Mouse (Mus musculus) heart, postnatal 0 days (tissue): ENCODE measurements around the gene Slc2a3. TPM values are rescaled to one million over a fixed set of nuclear protein-coding genes. Genes with fewer than 3 reads are reported as not detected.
A peak's percentile ranks its signal among the peaks of the same experiment; 100 is the strongest.

ENCODE experiments used
- ATAC-seq: fragments of 200-750 bp; cut with Nextera tagmentation; 2 replicates; pipeline ENCODE4 v1.8.0; 2017; ENCODE audit warnings: low read depth, moderate number of reproducible peaks, moderate library complexity; ENCODE audit not compliant: insufficient read depth
- DNase-seq: peaks from one replicate; pipeline ENCODE4 v3.0.0-alpha.2; 2016; ENCODE audit warnings: low spot score
- H3K27ac ChIP-seq: fragments of 300-500 bp; sonication (generic); 2 replicates; pipeline ENCODE4 v1.5.1; 2014; ENCODE audit warnings: low read depth, mild to moderate bottlenecking
- H3K27me3 ChIP-seq: fragments of 300-500 bp; sonication (generic); 2 replicates; pipeline ENCODE4 v1.6.1; 2014; ENCODE audit warnings: low read length, mixed read lengths; ENCODE audit not compliant: control insufficient read depth, insufficient read depth
- H3K36me3 ChIP-seq: fragments of 300-500 bp; sonication (generic); replicated peaks from 2 replicates; pipeline ENCODE4 v1.6.1; 2014; ENCODE audit warnings: low read length, mixed read lengths; ENCODE audit not compliant: control insufficient read depth, insufficient read depth
- H3K4me1 ChIP-seq: fragments of 300-500 bp; sonication (generic); 2 replicates; pipeline ENCODE4 v1.6.1; 2014; ENCODE audit warnings: antibody characterized with exemption; ENCODE audit not compliant: control insufficient read depth, insufficient read depth
- H3K4me2 ChIP-seq: fragments of 300-500 bp; sonication (generic); 2 replicates; pipeline ENCODE4 v1.6.1; 2014; ENCODE audit warnings: low read depth, mild to moderate bottlenecking, low read length, moderate library complexity
- H3K4me3 ChIP-seq: fragments of 300-500 bp; sonication (generic); 2 replicates; pipeline ENCODE4 v1.5.1; 2014; ENCODE audit warnings: low read depth, low read length
- H3K9ac ChIP-seq: fragments of 300-500 bp; sonication (generic); replicated peaks from 2 replicates; pipeline ENCODE4 v1.6.1; 2014; ENCODE audit warnings: low read depth, low read length, mixed read lengths
- H3K9me3 ChIP-seq: fragments of 300-500 bp; sonication (generic); replicated peaks from 2 replicates; pipeline ENCODE4 v1.6.1; 2016; ENCODE audit warnings: low read length; ENCODE audit not compliant: control insufficient read depth
- CTCF ChIP-seq: IDR thresholded peaks from 2 replicates; pipeline ENCODE4 v1.5.1; 2016; ENCODE audit warnings: antibody characterized with exemption, control low read depth, low read depth
- EP300 ChIP-seq: IDR thresholded peaks from 2 replicates; pipeline ENCODE4 v1.6.1; 2016; ENCODE audit warnings: antibody characterized with exemption, low read depth
- WGBS: fragments of 180-500 bp; shearing (Covaris S2); extraction: QIAGEN DNeasy Blood & Tissue Kit; methylation state at CpG from one replicate; pipeline ENCODE4 v1.1.7; 2014; 5-methylcytosine and 5-hydroxymethylcytosine counted together
- polyA plus RNA-seq: library from polyadenylated mRNA; unstranded; fragments of >200 nt; fragmentation: Nextera tagmentation; extraction: Ambion mirVana; gene quantifications from 2 replicates; pipeline ENCODE4 v1.2.1, GENCODE M21; 2015
- total RNA-seq: library from RNA; depleted of rRNA; stranded (reverse); fragments of >200 nt; gene quantifications from 2 replicates; pipeline ENCODE4 v1.2.3, GENCODE M21; 2014; ENCODE audit warnings: low replicate concordance

Slc2a3 gene
- total and polyA plus RNA-seq, 2 experiments from 2014 or later = 1.7 to 21.6 TPM

- H3K27me3 ChIP-seq = peaks cover 16% of the 10 kb centered on the region; the same call in 1 of the 2 replicates
- no peak overlapping the region for H3K4me3 ChIP-seq
- TF ChIP-seq CTCF (no peak), EP300 (no peak)
- H3K4me2 ChIP-seq = no peak overlapping the region
- H3K9me3 ChIP-seq = no peaks in the 10 kb centered on the region
- no peaks in the 10 kb centered on the region for H3K36me3 ChIP-seq
- ATAC-seq = no peak
- no peak overlapping the region for H3K27ac ChIP-seq
- peaks cover 11% of the 10 kb centered on the region for H3K4me1 ChIP-seq
- DNase-seq = no peak
- H3K9ac ChIP-seq = no peak overlapping the region
Measured at GRCm38 (mm10) chr6:122761901-122762300, 39.5 kb downstream of the Slc2a3 start.

GRCm38 (mm10) chr6:122761011-122761599, 40.3 kb downstream of the Slc2a3 start:
- H3K4me2 ChIP-seq = peak overlapping the region; percentile 56
- peak overlapping the region; percentile 49 for H3K4me3 ChIP-seq
- DNase-seq = peak; percentile 36
- TF ChIP-seq CTCF = no peak
- no peak for TF ChIP-seq EP300
- no peaks in the 10 kb centered on the region for H3K36me3 ChIP-seq
- whole genome bisulfite sequencing = 2% methylated on average over 11 of the region's 11 CpGs
- no peak overlapping the region for H3K9ac ChIP-seq
- peaks cover 11% of the 10 kb centered on the region for H3K4me1 ChIP-seq
- H3K27me3 ChIP-seq = peaks cover 16% of the 10 kb centered on the region; the same call in 1 of the 2 replicates
- no peak for ATAC-seq
- no peak overlapping the region for H3K27ac ChIP-seq
- no peaks in the 10 kb centered on the region for H3K9me3 ChIP-seq

GRCm38 (mm10) chr6:122758732-122759131, 42.7 kb downstream of the Slc2a3 start:
- 55% methylated on average over 5 of the region's 5 CpGs for WGBS
- Histone ChIP-seq H3K4me1 (peaks cover 7% of the 10 kb centered on the region; the same call in 1 of the 2 replicates), H3K27ac (no peak overlapping the region), H3K4me3 (no peak overlapping the region), H3K36me3 (no peaks in the 10 kb centered on the region), H3K27me3 (0 out of 2 replicates have a peak, but pooled peaks cover 3% of the 10 kb centered on the region), H3K9me3 (no peaks in the 10 kb centered on the region), H3K9ac (no peak overlapping the region), H3K4me2 (no peak overlapping the region)
- ATAC-seq = no peak
- TF ChIP-seq CTCF (no peak), EP300 (no peak)
- DNase-seq = no peak

- H3K9me3 ChIP-seq = no peaks in the 10 kb centered on the region
- ATAC-seq (no peak), DNase-seq (no peak)
- no peaks in the 10 kb centered on the region for H3K36me3 ChIP-seq
- no peaks in the 10 kb centered on the region for H3K27me3 ChIP-seq
- H3K4me3 ChIP-seq = no peak overlapping the region
- WGBS = 30% methylated on average over 2 of the region's 2 CpGs
- no peak overlapping the region for H3K27ac ChIP-seq
- no peak overlapping the region for H3K4me2 ChIP-seq
- H3K9ac ChIP-seq = no peak overlapping the region
- TF ChIP-seq EP300 = no peak
- H3K4me1 ChIP-seq = peaks cover 5% of the 10 kb centered on the region; the same call in 1 of the 2 replicates
Measured at GRCm38 (mm10) chr6:122755913-122756312, 45.5 kb downstream of the Slc2a3 start.

GRCm38 (mm10) chr6:122750579-122750978, 50.9 kb downstream of the Slc2a3 start:
- TF ChIP-seq EP300 (no peak), CTCF (no peak)
- H3K27ac ChIP-seq = no peak overlapping the region

More at GRCm38 (mm10) chr6:122750579-122750978, 50.9 kb downstream of the Slc2a3 start:
- WGBS = 79% methylated on average over 6 of the region's 6 CpGs
- no peaks in the 10 kb centered on the region for H3K27me3 ChIP-seq
- no peaks in the 10 kb centered on the region for H3K4me1 ChIP-seq
- ATAC-seq (no peak), DNase-seq (no peak)
- no peaks in the 10 kb centered on the region for H3K36me3 ChIP-seq
- no peak overlapping the region for H3K9ac ChIP-seq
- H3K4me2 ChIP-seq = no peak overlapping the region
- H3K4me3 ChIP-seq = no peak overlapping the region
- H3K9me3 ChIP-seq = no peaks in the 10 kb centered on the region
